Mouse (Mus musculus): ENCODE data around the gene Bdh1. TPM values are rescaled to one million over a fixed set of nuclear protein-coding genes. Genes with fewer than 3 reads are reported as not detected.

The Bdh1 gene
- polyA plus RNA-seq, 1 experiment from 2014 or later = 3.1 TPM

DNA sequence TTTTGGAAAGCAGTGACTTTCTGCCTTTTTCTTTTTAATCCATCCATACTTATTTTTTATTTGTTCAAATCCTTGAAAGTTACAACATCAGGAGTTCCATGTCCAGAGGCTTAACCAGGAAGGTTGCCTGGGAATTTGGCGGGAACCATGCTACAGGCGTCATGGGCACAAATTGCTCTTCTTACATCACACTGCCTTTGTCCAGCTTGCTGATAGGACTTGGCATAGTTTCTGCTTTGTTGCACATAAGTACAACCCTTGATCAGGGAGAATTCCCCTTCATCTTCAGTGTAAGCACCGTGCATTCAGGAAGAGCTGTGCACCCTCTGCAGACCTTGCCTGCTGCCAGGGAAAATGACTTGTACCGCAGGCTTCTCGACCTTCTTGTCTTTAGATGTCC lies 17.4 kb downstream of the Bdh1 start:
- Histone ChIP-seq H3K27me3 (ENCODE audit: insufficient read depth, low read length) (no peaks in the 10 kb centered on the region), H3K4me2 (no peak overlapping the region), H3K9me3 (ENCODE audit: low read depth, low read length) (no peaks in the 10 kb centered on the region), H3K9ac (no peak overlapping the region), H3K4me3 (ENCODE audit: low read depth, low read length) (no peak overlapping the region), H3K36me3 (ENCODE audit: insufficient read depth) (no peaks in the 10 kb centered on the region), H3K4me1 (ENCODE audit: insufficient read depth) (no peaks in the 10 kb centered on the region), H3K27ac (ENCODE audit: low read depth) (no peak overlapping the region)
- TF ChIP-seq CTCF (IDR thresholded peaks at IDR 0.05; ENCODE audit: low read depth) = no peak
- ATAC-seq (ENCODE audit: insufficient read depth) (no peak), DNase-seq (no peak)
- WGBS = 90% methylated on average over 5 of the region's 5 CpGs

DNA sequence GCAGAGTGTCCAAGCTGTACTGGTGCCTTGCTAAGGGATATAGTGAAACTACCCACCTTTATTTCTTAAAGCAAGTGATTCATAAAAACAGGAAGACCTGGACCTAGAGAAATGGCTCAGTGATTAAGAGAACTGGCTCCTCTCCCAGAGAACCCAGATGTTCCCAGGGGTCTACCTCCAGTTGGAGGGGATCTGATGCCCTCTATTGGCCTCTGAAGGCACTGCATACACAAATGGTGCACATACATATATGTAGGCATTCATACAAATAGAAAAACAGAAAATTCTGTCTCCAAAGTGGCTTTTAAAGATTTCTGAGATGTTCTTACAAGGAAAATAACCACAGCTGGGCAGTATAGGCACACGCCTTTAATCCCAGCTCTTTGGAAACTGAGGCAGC lies 18.0 kb downstream of the Bdh1 start:
- 83% methylated on average over 1 of the region's 1 CpGs for WGBS

DNA sequence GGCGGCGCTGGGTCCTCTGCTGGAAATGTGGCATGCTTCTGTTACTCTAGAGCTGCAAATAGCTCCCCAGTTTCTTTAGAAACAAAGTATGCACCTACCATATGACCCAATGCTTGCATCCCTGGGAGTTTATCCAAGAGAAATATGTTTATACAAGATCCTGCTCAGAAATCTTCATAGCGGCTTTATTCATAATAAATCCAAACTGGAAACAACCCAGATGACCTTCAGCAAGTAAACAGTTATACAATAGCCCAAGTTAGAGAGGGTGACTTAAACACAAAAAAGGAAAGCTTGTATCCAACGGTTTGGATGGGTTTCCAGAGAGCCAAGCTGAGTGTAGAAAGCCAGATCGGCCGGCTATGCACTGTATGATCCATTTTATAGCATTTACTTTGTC lies 22.4 kb downstream of the Bdh1 start:
- H3K4me3 ChIP-seq (ENCODE audit: low read depth, low read length) = no peak overlapping the region
- H3K36me3 ChIP-seq (ENCODE audit: insufficient read depth) = no peaks in the 10 kb centered on the region
- TF ChIP-seq CTCF (IDR thresholded peaks at IDR 0.05; ENCODE audit: low read depth) = no peak
- no peaks in the 10 kb centered on the region for H3K27me3 ChIP-seq (ENCODE audit: insufficient read depth, low read length)
- no peak overlapping the region for H3K27ac ChIP-seq (ENCODE audit: low read depth)
- 61% methylated on average over 6 of the region's 6 CpGs for WGBS
- no peaks in the 10 kb centered on the region for H3K9me3 ChIP-seq (ENCODE audit: low read depth, low read length)
- H3K4me1 ChIP-seq (ENCODE audit: insufficient read depth) = peaks cover 4% of the 10 kb centered on the region; the same call in 1 of the 2 replicates
- H3K4me2 ChIP-seq = no peak overlapping the region
- ATAC-seq (ENCODE audit: insufficient read depth) (no peak), DNase-seq (peak; percentile 68)
- no peak overlapping the region for H3K9ac ChIP-seq

More for the DNA sequence above, 18.0 kb downstream of the Bdh1 start:
- ATAC-seq (ENCODE audit: insufficient read depth) (no peak), DNase-seq (no peak)
- H3K36me3 ChIP-seq (ENCODE audit: insufficient read depth) = no peaks in the 10 kb centered on the region
- no peaks in the 10 kb centered on the region for H3K27me3 ChIP-seq (ENCODE audit: insufficient read depth, low read length)
- H3K27ac ChIP-seq (ENCODE audit: low read depth) = no peak overlapping the region
- no peaks in the 10 kb centered on the region for H3K9me3 ChIP-seq (ENCODE audit: low read depth, low read length)
- no peak overlapping the region for H3K4me2 ChIP-seq
- no peak overlapping the region for H3K9ac ChIP-seq
- TF ChIP-seq CTCF (IDR thresholded peaks at IDR 0.05; ENCODE audit: low read depth) = no peak
- H3K4me3 ChIP-seq (ENCODE audit: low read depth, low read length) = no peak overlapping the region
- H3K4me1 ChIP-seq (ENCODE audit: insufficient read depth) = peaks cover 4% of the 10 kb centered on the region; the same call in 1 of the 2 replicates

DNA sequence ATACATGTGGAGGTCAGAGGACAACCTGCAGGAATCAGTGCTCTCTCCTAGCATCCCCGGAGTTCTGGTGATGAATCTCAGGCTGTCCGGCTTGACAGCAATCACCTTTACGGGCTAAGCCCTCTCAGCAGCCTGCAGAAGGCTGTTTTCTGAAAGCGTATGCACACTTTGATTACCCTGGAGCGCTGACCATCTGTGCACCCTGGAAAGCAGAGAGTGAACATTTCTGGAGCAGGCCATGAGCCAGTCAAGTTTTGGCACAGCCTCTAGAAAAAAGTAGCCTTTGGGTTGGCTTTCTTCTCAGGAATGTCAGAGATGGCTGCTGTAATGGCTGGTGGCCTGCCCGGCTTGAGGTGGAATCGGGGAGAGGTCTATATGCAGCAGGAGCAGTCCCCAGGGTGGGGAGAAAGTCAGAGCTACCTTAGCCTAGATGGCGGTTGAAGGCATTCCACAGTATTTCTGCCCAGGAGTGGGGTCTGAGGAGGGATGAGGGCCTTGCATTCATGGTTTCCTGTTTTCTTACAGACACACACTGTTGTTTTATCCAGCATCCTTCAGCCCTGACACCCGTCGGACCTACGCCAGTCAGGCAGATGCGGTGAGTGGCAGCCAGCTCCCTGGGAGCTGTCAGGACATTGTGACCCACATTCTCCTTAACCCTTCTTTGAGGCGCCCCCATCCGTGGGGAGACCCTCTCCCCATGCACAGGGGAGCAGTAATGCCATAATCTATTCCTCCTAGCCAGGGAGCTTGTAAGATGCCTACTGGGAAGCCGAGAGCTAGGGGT lies 24.2 kb downstream of the Bdh1 start:
- no peak for TF ChIP-seq CTCF (IDR thresholded peaks at IDR 0.05; ENCODE audit: low read depth)
- 66% methylated on average over 15 of the region's 15 CpGs for whole genome bisulfite sequencing
- no peak overlapping the region for H3K9ac ChIP-seq
- H3K4me2 ChIP-seq = no peak overlapping the region
- H3K4me1 ChIP-seq (ENCODE audit: insufficient read depth) = peaks cover 4% of the 10 kb centered on the region; the same call in 1 of the 2 replicates
- H3K36me3 ChIP-seq (ENCODE audit: insufficient read depth) = no peaks in the 10 kb centered on the region
- H3K4me3 ChIP-seq (ENCODE audit: low read depth, low read length) = no peak overlapping the region
- ATAC-seq (ENCODE audit: insufficient read depth) = no peak
- no peaks in the 10 kb centered on the region for H3K9me3 ChIP-seq (ENCODE audit: low read depth, low read length)
- H3K27me3 ChIP-seq (ENCODE audit: insufficient read depth, low read length) = no peaks in the 10 kb centered on the region
- no peak for DNase-seq
- H3K27ac ChIP-seq (ENCODE audit: low read depth) = no peak overlapping the region

DNA sequence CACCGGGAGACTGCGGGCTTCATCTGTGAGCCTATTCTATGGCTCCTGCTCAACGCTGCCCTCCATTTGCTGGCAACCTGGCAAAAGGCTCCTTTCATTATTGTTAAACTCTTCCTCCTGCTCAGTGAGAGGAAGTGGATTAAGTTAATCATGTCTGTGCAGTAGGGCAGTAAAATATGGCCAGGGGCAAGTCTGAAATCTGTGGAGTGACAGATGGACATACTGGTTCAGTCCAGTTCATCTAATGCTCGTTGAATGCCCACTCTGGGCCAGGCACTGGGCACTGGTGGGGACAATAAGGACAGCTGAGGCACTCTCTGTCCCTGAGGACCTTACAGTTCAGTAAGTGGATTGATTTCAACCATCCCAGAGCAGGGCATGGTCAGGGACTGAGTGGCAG lies 27.9 kb downstream of the Bdh1 start:
- Histone ChIP-seq H3K27ac (ENCODE audit: low read depth) (no peak overlapping the region), H3K9ac (no peak overlapping the region), H3K9me3 (ENCODE audit: low read depth, low read length) (no peaks in the 10 kb centered on the region), H3K27me3 (ENCODE audit: insufficient read depth, low read length) (no peaks in the 10 kb centered on the region), H3K4me2 (no peak overlapping the region), H3K4me1 (ENCODE audit: insufficient read depth) (peaks cover under 1% of the 10 kb centered on the region; the same call in 1 of the 2 replicates), H3K4me3 (ENCODE audit: low read depth, low read length) (no peak overlapping the region), H3K36me3 (ENCODE audit: insufficient read depth) (no peaks in the 10 kb centered on the region)
- DNase-seq (no peak), ATAC-seq (ENCODE audit: insufficient read depth) (no peak)
- no peak for TF ChIP-seq CTCF (IDR thresholded peaks at IDR 0.05; ENCODE audit: low read depth)
- WGBS = 75% methylated on average over 4 of the region's 4 CpGs

DNA sequence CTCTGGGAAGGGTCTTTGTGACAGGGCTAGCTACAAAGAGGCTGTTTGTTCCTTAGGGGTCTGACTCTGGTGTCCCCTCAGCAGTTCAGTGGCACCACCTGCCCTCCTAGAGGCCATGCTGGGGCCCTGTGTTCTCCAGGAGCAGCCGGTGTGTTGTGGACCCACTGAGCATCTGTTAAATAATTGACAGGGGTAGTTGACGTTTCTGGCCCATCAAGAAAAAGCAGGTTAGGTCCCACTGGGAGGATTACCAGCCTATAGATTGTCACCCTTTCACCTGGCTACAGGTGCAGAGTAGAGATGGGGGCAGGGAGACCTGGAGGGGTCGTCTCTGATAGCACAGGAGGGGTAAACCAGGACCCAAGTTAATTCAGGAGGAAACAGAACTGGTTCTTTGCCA lies 29.2 kb downstream of the Bdh1 start:
- 55% methylated on average over 3 of the region's 3 CpGs for WGBS
- H3K36me3 ChIP-seq (ENCODE audit: insufficient read depth) = no peaks in the 10 kb centered on the region
- TF ChIP-seq CTCF (IDR thresholded peaks at IDR 0.05; ENCODE audit: low read depth) = no peak
- H3K27me3 ChIP-seq (ENCODE audit: insufficient read depth, low read length) = no peaks in the 10 kb centered on the region
- no peaks in the 10 kb centered on the region for H3K4me1 ChIP-seq (ENCODE audit: insufficient read depth)
- no peak overlapping the region for H3K9ac ChIP-seq
- no peak for ATAC-seq (ENCODE audit: insufficient read depth)
- no peak for DNase-seq
- H3K4me3 ChIP-seq (ENCODE audit: low read depth, low read length) = no peak overlapping the region
- no peak overlapping the region for H3K27ac ChIP-seq (ENCODE audit: low read depth)
- H3K4me2 ChIP-seq = no peak overlapping the region
- no peaks in the 10 kb centered on the region for H3K9me3 ChIP-seq (ENCODE audit: low read depth, low read length)

DNA sequence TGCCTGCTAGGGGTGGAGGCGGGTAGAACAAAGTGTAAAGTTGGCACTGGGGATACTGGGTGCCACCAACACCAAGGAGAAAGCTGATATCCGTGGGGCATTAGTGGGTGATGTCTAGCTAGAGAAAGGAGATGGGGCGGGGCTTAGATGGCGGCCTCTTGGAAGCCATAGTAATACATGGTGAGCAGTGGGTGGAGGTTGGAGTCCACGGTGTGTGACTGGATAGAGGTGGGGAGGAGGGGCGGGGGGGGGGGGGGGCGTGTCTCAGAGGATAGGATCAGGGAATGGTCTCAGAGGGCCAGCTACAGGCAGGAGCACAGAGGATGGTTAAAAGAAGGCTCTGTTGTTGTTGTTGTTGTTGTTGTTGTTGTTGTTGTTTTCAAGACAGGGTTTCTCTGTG lies 30.4 kb downstream of the Bdh1 start:
- Histone ChIP-seq H3K4me3 (ENCODE audit: low read depth, low read length) (no peak overlapping the region), H3K36me3 (ENCODE audit: insufficient read depth) (no peaks in the 10 kb centered on the region), H3K4me1 (ENCODE audit: insufficient read depth) (no peaks in the 10 kb centered on the region), H3K27me3 (ENCODE audit: insufficient read depth, low read length) (no peaks in the 10 kb centered on the region), H3K4me2 (no peak overlapping the region), H3K9me3 (ENCODE audit: low read depth, low read length) (no peaks in the 10 kb centered on the region), H3K9ac (no peak overlapping the region), H3K27ac (ENCODE audit: low read depth) (no peak overlapping the region)
- DNase-seq (no peak), ATAC-seq (ENCODE audit: insufficient read depth) (no peak)
- no peak for TF ChIP-seq CTCF (IDR thresholded peaks at IDR 0.05; ENCODE audit: low read depth)
- WGBS = 70% methylated on average over 5 of the region's 7 CpGs
